Mouse (Mus musculus): ENCODE data around the gene 1700023F06Rik.

Gene 1700023F06Rik

GRCm38 (mm10) chr11:103184891-103185290 lies 23.5 kb downstream of the 1700023F06Rik start:
- DNase-seq (ENCODE audit: low read depth, low spot score): peak; percentile 23

GRCm38 (mm10) chr11:103181911-103182310 lies 26.4 kb downstream of the 1700023F06Rik start:
- no peak for DNase-seq (ENCODE audit: low read depth, low spot score)

- DNase-seq (ENCODE audit: low read depth, low spot score): no peak
Observed at GRCm38 (mm10) chr11:103181349-103181748, 27.0 kb downstream of the 1700023F06Rik start.

GRCm38 (mm10) chr11:103180426-103180825 lies 27.9 kb downstream of the 1700023F06Rik start:
- no peak for DNase-seq (ENCODE audit: low read depth, low spot score)

- no peak for DNase-seq (ENCODE audit: low read depth, low spot score)
Observed at GRCm38 (mm10) chr11:103178748-103179147, 29.6 kb downstream of the 1700023F06Rik start.

- DNase-seq (ENCODE audit: low read depth, low spot score): no peak
Observed at GRCm38 (mm10) chr11:103177815-103178485, 30.4 kb downstream of the 1700023F06Rik start.

GRCm38 (mm10) chr11:103177216-103177615 lies 31.1 kb downstream of the 1700023F06Rik start:
- DNase-seq (ENCODE audit: low read depth, low spot score): no peak

GRCm38 (mm10) chr11:103176510-103176909 lies 31.8 kb downstream of the 1700023F06Rik start:
- no peak for DNase-seq (ENCODE audit: low read depth, low spot score)

- no peak for DNase-seq (ENCODE audit: low read depth, low spot score)
Observed at GRCm38 (mm10) chr11:103175688-103176442, 32.5 kb downstream of the 1700023F06Rik start.

GRCm38 (mm10) chr11:103174891-103175391 lies 33.4 kb downstream of the 1700023F06Rik start:
- DNase-seq (ENCODE audit: low read depth, low spot score): no peak

- DNase-seq (ENCODE audit: low read depth, low spot score): no peak
Observed at GRCm38 (mm10) chr11:103174411-103174832, 33.9 kb downstream of the 1700023F06Rik start.

GRCm38 (mm10) chr11:103173771-103174344 lies 34.5 kb downstream of the 1700023F06Rik start:
- no peak for DNase-seq (ENCODE audit: low read depth, low spot score)

- DNase-seq (ENCODE audit: low read depth, low spot score): no peak
Observed at GRCm38 (mm10) chr11:103173041-103173770, 35.2 kb downstream of the 1700023F06Rik start.

GRCm38 (mm10) chr11:103172392-103173040 lies 35.8 kb downstream of the 1700023F06Rik start:
- no peak for DNase-seq (ENCODE audit: low read depth, low spot score)

- no peak for DNase-seq (ENCODE audit: low read depth, low spot score)
Observed at GRCm38 (mm10) chr11:103171703-103172391, 36.5 kb downstream of the 1700023F06Rik start.

- DNase-seq (ENCODE audit: low read depth, low spot score): no peak
Observed at GRCm38 (mm10) chr11:103171286-103171620, 37.1 kb downstream of the 1700023F06Rik start.

GRCm38 (mm10) chr11:103170494-103171285 lies 37.7 kb downstream of the 1700023F06Rik start, which contains the start of gene Fmnl1:
TSS of gene Fmnl1 (plus strand) at chr11:103171107.
- DNase-seq (ENCODE audit: low read depth, low spot score): no peak

- DNase-seq (ENCODE audit: low read depth, low spot score): no peak
Observed at GRCm38 (mm10) chr11:103170111-103170493, 38.3 kb downstream of the 1700023F06Rik start.

- DNase-seq (ENCODE audit: low read depth, low spot score): no peak
Observed at GRCm38 (mm10) chr11:103169664-103170063, 38.7 kb downstream of the 1700023F06Rik start.

Measured in embryo, embryonic 11.5 days (tissue).